Mouse (Mus musculus) embryonic fibroblast, embryonic 13.5 days (primary cell): ENCODE results near the gene Slc35a3. TPM values are rescaled to one million over a fixed set of nuclear protein-coding genes. Genes with fewer than 3 reads are reported as not detected.

Experiments
- H3K27ac ChIP-seq: 2 replicates; pipeline ENCODE4 v1.5.1; 2012; ENCODE audit warnings: low read length, control low read depth, inconsistent platforms; ENCODE audit not compliant: insufficient read depth
- H3K4me1 ChIP-seq: 2 replicates; pipeline ENCODE4 v1.6.1; 2011; ENCODE audit warnings: low read length; ENCODE audit not compliant: control insufficient read depth, insufficient read depth
- H3K4me3 ChIP-seq: 2 replicates; pipeline ENCODE4 v1.5.1; 2011; ENCODE audit warnings: mild to moderate bottlenecking, control low read depth, low read length; ENCODE audit not compliant: insufficient read depth
- CTCF ChIP-seq: IDR thresholded peaks from 2 replicates; pipeline ENCODE4 v1.5.1; 2011; ENCODE audit warnings: mild to moderate bottlenecking, control low read depth, low read length, moderate library complexity, borderline replicate concordance; ENCODE audit not compliant: insufficient read depth
- POLR2A ChIP-seq: IDR thresholded peaks from 2 replicates; pipeline ENCODE4 v1.6.1; 2011; ENCODE audit warnings: low read depth, mild to moderate bottlenecking, control low read depth, low read length, moderate library complexity
- polyA plus RNA-seq: library from polyadenylated mRNA; stranded (reverse); fragments of >200 nt; gene quantifications from 2 replicates; pipeline ENCODE4 v1.2.4, GENCODE M21; 2011; ENCODE audit warnings: low read depth; ENCODE audit not compliant: missing spikeins, insufficient read length

The Slc35a3 gene
- polyA plus RNA-seq, 1 experiment: 23.7 TPM

- H3K4me1 ChIP-seq: no peaks in the 10 kb centered on the region
Measured at GRCm38 (mm10) chr3:116646387-116646786, 66.2 kb downstream of the Slc35a3 start.

GRCm38 (mm10) chr3:116642373-116642772 is 70.3 kb downstream of the Slc35a3 start:
- Histone ChIP-seq H3K27ac (no peak overlapping the region), H3K4me1 (no peaks in the 10 kb centered on the region), H3K4me3 (no peak overlapping the region)
- TF ChIP-seq CTCF: no peak
- TF ChIP-seq POLR2A: no peak

More at GRCm38 (mm10) chr3:116646387-116646786, 66.2 kb downstream of the Slc35a3 start:
- TF ChIP-seq CTCF (no peak), POLR2A (no peak)
- Histone ChIP-seq H3K27ac (no peak overlapping the region), H3K4me3 (no peak overlapping the region)

- Histone ChIP-seq H3K4me3 (no peak overlapping the region), H3K27ac (no peak overlapping the region), H3K4me1 (no peaks in the 10 kb centered on the region)
- TF ChIP-seq POLR2A: no peak
- TF ChIP-seq CTCF: no peak
Measured at GRCm38 (mm10) chr3:116641811-116642371, 70.7 kb downstream of the Slc35a3 start.

DNA sequence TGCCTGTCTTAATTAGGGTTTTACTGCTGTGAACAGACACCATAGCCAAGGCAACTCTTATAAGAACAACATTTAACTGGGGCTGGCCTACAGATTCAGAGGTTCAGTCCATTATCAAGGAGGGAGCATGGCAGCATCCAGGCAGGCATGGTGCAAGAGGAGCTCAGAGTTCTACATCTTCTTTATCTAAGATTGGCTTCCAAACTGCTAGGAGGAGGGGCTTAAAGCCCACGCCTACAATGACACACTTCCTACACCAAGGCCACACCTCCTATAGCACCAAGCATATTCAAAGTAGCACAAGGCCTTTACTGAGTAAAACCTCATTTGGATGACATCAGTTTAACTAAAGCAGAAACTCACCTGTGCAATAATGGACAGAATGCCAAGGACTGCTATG is 72.6 kb downstream of the Slc35a3 start:
- no peak for TF ChIP-seq CTCF
- TF ChIP-seq POLR2A: no peak
- H3K4me1 ChIP-seq: no peaks in the 10 kb centered on the region
- no peak overlapping the region for H3K4me3 ChIP-seq

DNA sequence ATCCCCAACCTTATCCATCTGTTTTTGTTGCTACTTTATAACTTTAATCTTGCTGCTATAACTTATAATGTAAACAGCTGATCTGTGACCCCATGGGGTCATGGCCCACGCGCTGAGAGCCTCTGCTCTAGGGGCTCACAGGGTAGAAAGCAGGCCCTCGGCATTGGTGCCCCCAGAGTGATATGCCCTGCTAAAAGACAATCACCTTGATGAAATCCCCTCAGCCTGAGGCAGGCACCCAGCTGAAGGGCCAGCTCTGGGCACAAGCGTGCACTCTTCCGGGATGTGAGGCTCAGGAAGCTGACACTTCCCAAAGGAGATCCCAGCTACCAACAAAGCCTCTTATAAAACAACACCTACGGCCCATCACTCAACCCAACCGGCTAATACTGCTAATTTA is 74.1 kb downstream of the Slc35a3 start:
- H3K27ac ChIP-seq: no peak overlapping the region
- H3K4me1 ChIP-seq: no peaks in the 10 kb centered on the region
- TF ChIP-seq CTCF: no peak
- no peak for TF ChIP-seq POLR2A
- H3K4me3 ChIP-seq: no peak overlapping the region

More for the DNA sequence above, 72.6 kb downstream of the Slc35a3 start:
- no peak overlapping the region for H3K27ac ChIP-seq

DNA sequence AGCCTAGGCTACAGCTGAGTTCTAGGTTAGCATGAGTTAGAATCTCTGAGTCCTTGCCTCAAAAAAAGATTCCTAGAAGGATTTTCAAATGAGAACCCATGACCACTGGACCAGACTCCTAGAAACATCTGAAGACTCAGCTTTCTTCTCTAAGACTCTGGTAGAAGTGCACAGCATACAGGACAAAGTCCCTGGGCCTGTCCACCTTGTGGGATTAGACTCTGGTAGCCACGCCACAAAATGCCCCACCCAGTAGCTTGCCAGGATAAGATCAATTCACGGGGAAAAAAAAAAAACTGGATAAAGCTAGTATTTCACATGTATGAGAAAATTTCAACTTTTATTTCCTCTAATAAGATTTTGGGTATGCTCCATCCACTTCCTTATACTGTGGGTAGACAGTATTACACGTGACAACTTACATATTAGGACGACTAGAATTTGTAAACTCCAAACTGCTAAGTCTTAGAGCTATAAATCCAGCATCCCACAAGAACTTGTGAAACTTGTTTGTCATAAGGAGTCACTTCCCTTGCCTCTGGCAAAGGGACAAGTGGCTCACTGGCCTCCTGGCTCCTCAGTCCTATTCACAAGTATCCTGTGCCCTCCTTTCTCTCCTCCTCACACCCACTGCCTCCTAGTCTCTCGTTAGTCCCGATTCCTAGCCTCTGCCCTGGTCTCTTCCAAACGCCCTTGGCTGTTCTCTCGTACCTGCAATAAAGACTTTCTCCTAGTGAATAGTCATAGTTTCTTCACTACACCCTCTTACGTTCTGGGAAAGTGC is 74.7 kb downstream of the Slc35a3 start:
- Histone ChIP-seq H3K27ac (no peak overlapping the region), H3K4me3 (no peak overlapping the region), H3K4me1 (no peaks in the 10 kb centered on the region)
- no peak for TF ChIP-seq CTCF
- TF ChIP-seq POLR2A: no peak

- no peak for TF ChIP-seq POLR2A
- TF ChIP-seq CTCF: no peak
- no peak overlapping the region for H3K4me3 ChIP-seq
- no peak overlapping the region for H3K27ac ChIP-seq
- no peaks in the 10 kb centered on the region for H3K4me1 ChIP-seq
Measured at GRCm38 (mm10) chr3:116635799-116636198, 76.8 kb downstream of the Slc35a3 start.

DNA sequence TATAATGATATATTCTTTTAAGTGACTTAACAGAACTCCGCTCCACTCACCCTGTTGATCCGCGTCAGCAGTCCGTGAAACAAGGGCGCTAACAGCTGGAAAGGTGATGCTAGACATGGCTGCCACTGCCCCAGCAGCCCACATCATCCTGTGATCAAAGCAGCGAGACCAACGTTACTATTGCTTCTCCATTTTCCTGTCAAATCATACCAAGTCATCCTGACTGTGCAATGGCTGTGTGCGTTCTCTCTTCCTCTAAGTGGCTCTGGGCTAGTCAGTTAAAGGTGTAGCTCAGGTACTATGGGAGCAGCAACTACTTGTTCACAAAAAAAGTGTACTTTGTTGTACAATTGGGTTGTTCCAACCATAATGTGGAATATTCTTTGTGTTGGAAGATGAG is 77.8 kb downstream of the Slc35a3 start:
- H3K4me1 ChIP-seq: no peaks in the 10 kb centered on the region
- no peak for TF ChIP-seq CTCF
- no peak for TF ChIP-seq POLR2A
- H3K27ac ChIP-seq: no peak overlapping the region
- no peak overlapping the region for H3K4me3 ChIP-seq

DNA sequence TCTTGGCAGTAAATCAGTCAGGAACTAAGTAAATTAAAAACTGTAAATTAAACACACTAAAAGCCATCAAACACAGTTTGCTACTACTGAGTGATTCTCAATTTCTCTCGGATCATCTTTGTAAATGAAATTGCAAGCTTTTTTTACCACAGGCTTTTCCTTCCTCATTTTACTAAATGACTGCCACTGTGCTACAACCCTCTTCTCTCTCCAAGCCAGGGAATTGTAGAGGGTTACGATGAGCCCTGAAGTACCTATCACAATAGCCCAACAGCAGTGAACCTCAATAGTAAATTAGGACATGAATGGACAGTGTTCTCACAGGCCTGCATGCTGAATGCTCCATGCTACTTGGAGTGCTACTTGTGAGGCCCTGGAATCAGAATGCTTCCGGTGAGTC is 78.5 kb downstream of the Slc35a3 start:
- Histone ChIP-seq H3K4me3 (no peak overlapping the region), H3K4me1 (no peaks in the 10 kb centered on the region), H3K27ac (no peak overlapping the region)
- TF ChIP-seq POLR2A (no peak), CTCF (no peak)

GRCm38 (mm10) chr3:116632971-116633370 is 79.7 kb downstream of the Slc35a3 start:
- Histone ChIP-seq H3K27ac (no peak overlapping the region), H3K4me3 (no peak overlapping the region), H3K4me1 (no peaks in the 10 kb centered on the region)
- TF ChIP-seq CTCF (no peak), POLR2A (no peak)

DNA sequence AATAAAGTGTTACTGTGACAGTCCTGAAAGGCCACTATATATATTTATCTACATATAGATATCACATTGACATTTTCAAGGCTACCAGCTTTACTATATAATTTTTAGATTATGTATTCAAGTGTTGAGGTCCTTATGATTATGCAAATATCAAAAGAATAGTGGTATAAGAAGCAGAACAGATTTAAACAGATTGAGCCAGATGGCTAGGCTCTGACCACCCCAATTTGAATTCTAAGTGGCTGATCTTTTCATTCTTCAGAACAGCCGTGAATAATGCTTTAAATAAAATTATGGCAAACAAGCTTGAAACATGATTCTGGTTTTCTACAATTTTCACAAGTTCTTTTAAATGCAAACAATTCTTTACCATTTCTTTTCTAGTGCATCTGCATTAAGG is 81.2 kb downstream of the Slc35a3 start:
- Histone ChIP-seq H3K4me3 (no peak overlapping the region), H3K4me1 (no peaks in the 10 kb centered on the region), H3K27ac (no peak overlapping the region)
- TF ChIP-seq POLR2A (no peak), CTCF (no peak)
